Mouse (Mus musculus): ENCODE data around the gene Cyp4a12b. TPM values are rescaled to one million over a fixed set of nuclear protein-coding genes. Genes with fewer than 3 reads are reported as not detected.

Gene Cyp4a12b
- polyA plus RNA-seq, 1 experiment from 2014 or later = not detected

DNA sequence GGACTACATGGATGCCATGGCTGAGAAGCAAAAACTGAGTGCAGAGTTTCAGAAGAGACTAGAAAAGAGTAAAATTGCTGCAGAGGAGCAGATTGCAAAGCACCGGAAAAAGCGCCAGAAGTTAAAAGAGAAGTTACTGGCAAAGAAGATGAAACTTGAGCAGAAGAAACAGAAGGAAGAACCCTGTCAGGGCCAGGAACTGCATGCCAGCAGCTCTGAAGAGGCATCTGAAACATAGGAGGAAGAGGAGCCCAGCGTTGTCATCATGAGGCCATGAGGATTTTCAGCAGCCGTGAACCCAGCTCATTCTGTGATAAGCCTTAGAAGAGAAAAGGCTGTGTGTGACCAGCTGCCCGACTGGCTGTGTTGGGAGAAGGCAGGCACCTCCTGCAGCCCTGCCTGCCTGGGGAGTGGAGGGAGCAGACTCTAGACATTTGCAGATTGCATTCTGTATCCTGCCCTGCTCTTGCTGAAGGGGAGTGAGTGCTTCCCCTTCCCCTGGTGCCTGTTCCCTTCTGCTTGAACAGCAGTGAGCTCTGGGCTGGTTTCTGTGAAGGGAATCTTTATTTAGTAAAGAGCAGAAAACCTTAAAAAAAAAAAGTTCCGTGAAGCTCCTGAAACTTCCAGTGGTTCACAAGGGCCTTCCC is 69.7 kb downstream of the Cyp4a12b start:
- H3K9ac ChIP-seq (ENCODE audit: low read length) = no peak overlapping the region
- no peak overlapping the region for H3K4me2 ChIP-seq (ENCODE audit: low read depth, low read length)
- ATAC-seq (ENCODE audit: low read depth) = no peak
- H3K27ac ChIP-seq (ENCODE audit: low read length) = no peak overlapping the region
- H3K27me3 ChIP-seq (ENCODE audit: control insufficient read depth, insufficient read depth, low read depth, low read length) = no peaks in the 10 kb centered on the region
- H3K36me3 ChIP-seq (ENCODE audit: control insufficient read depth, insufficient read depth, low read length) = no peaks in the 10 kb centered on the region
- H3K4me1 ChIP-seq (replicated peaks; ENCODE audit: control insufficient read depth, insufficient read depth, low read length) = no peaks in the 10 kb centered on the region
- WGBS = 62% methylated on average over 6 of the region's 6 CpGs
- no peaks in the 10 kb centered on the region for H3K9me3 ChIP-seq (ENCODE audit: control insufficient read depth, low read length)
- H3K4me3 ChIP-seq (ENCODE audit: low read length) = no peak overlapping the region

Other genes starting within 250 kb of the Cyp4a12b start
- not detected in 2 replicates for gene Cyp4a29, start 169.5 kb upstream of the Cyp4a12b start, polyA plus RNA-seq (2015; fragmentation: Nextera tagmentation; extraction: Ambion mirVana)
- not detected in 2 replicates for gene Cyp4a12a, start 112.6 kb upstream of the Cyp4a12b start, polyA plus RNA-seq (2015; fragmentation: Nextera tagmentation; extraction: Ambion mirVana)
- not detected in 2 replicates for gene Cyp4a30b, start 41.0 kb downstream of the Cyp4a12b start, polyA plus RNA-seq (2015; fragmentation: Nextera tagmentation; extraction: Ambion mirVana)
- not detected in 2 replicates for gene Cyp4a14, start 84.5 kb downstream of the Cyp4a12b start, polyA plus RNA-seq (2015; fragmentation: Nextera tagmentation; extraction: Ambion mirVana)
- gene Cyp4a10, start 106.6 kb downstream of the Cyp4a12b start, polyA plus RNA-seq (2015; fragmentation: Nextera tagmentation; extraction: Ambion mirVana) = not detected in 2 replicates
- not detected in 2 replicates for gene Cyp4a31, start 152.0 kb downstream of the Cyp4a12b start, polyA plus RNA-seq (2015; fragmentation: Nextera tagmentation; extraction: Ambion mirVana)
- gene Cyp4a32, start 189.3 kb downstream of the Cyp4a12b start, polyA plus RNA-seq (2015; fragmentation: Nextera tagmentation; extraction: Ambion mirVana) = not detected in 2 replicates
- 27.5 and 32.9 TPM in 2 replicates for gene Cyp4b1, start 236.1 kb downstream of the Cyp4a12b start, polyA plus RNA-seq (2015; fragmentation: Nextera tagmentation; extraction: Ambion mirVana)

All from lung, embryonic 16.5 days (tissue).